Mouse (Mus musculus) stomach, embryonic 15.5 days (tissue): ENCODE measurements at regions not wholly inside any gene's neighbourhood (a gene's known extent, or its start where the extent isn't known, plus 50 kb on each side); places are given as distances from the start of the nearest gene placed in this dataset.

ENCODE experiments used
- ATAC-seq: fragments of 200-750 bp; cut with Nextera tagmentation; 2 replicates; pipeline ENCODE4 v1.8.0; 2017; ENCODE audit warnings: low read depth, moderate number of reproducible peaks, moderate TSS enrichment; ENCODE audit not compliant: insufficient read depth, low FRiP score
- H3K27ac ChIP-seq: fragments of 300-500 bp; sonication (generic); 2 replicates; pipeline ENCODE4 v1.5.1; 2015; ENCODE audit warnings: mild to moderate bottlenecking, inconsistent platforms
- H3K27me3 ChIP-seq: fragments of 300-500 bp; sonication (generic); replicated peaks from 2 replicates; pipeline ENCODE4 v1.6.1; 2015; ENCODE audit warnings: inconsistent platforms
- H3K36me3 ChIP-seq: fragments of 300-500 bp; sonication (generic); 2 replicates; pipeline ENCODE4 v1.6.1; 2015; ENCODE audit warnings: inconsistent platforms
- H3K4me1 ChIP-seq: fragments of 300-500 bp; sonication (generic); 2 replicates; pipeline ENCODE4 v1.6.1; 2015; ENCODE audit warnings: inconsistent platforms
- H3K4me2 ChIP-seq: fragments of 300-500 bp; sonication (generic); 2 replicates; pipeline ENCODE4 v1.6.1; 2015; ENCODE audit warnings: mild to moderate bottlenecking, inconsistent platforms
- H3K4me3 ChIP-seq: fragments of 300-500 bp; sonication (generic); replicated peaks from 2 replicates; pipeline ENCODE4 v1.5.1; 2015; ENCODE audit warnings: inconsistent platforms
- H3K9ac ChIP-seq: fragments of 300-500 bp; sonication (generic); 2 replicates; pipeline ENCODE4 v1.6.1; 2015; ENCODE audit warnings: inconsistent platforms
- H3K9me3 ChIP-seq: fragments of 300-500 bp; sonication (generic); 2 replicates; pipeline ENCODE4 v1.6.1; 2016; ENCODE audit warnings: inconsistent platforms
- WGBS: fragments of 180-500 bp; shearing (Covaris S2); methylation state at CpG from one replicate; pipeline ENCODE4 v1.1.7; 2015; 5-methylcytosine and 5-hydroxymethylcytosine counted together

GRCm38 (mm10) chr2:115090430-115091175, 435.8 kb upstream of the Dph6 start:
- Histone ChIP-seq H3K4me3 (no peak overlapping the region), H3K36me3 (no peaks in the 10 kb centered on the region), H3K27ac (no peak overlapping the region), H3K4me1 (no peaks in the 10 kb centered on the region), H3K9me3 (no peaks in the 10 kb centered on the region), H3K4me2 (0 out of 2 replicates have a peak overlapping the region, but pooled peaks have one; percentile 1), H3K27me3 (no peaks in the 10 kb centered on the region), H3K9ac (no peak overlapping the region)
- no peak for ATAC-seq
- WGBS = 34% methylated on average over 12 of the region's 12 CpGs

- WGBS = 70% methylated on average over 12 of the region's 12 CpGs
- Histone ChIP-seq H3K9ac (no peak overlapping the region), H3K4me3 (no peak overlapping the region), H3K4me1 (no peaks in the 10 kb centered on the region), H3K27me3 (no peaks in the 10 kb centered on the region), H3K27ac (no peak overlapping the region), H3K4me2 (no peak overlapping the region), H3K9me3 (no peaks in the 10 kb centered on the region), H3K36me3 (no peaks in the 10 kb centered on the region)
- ATAC-seq = no peak
Measured at GRCm38 (mm10) chr2:115095351-115095750, 440.6 kb upstream of the Dph6 start.

- no peak overlapping the region for H3K27ac ChIP-seq
- no peaks in the 10 kb centered on the region for H3K36me3 ChIP-seq
- H3K27me3 ChIP-seq = no peaks in the 10 kb centered on the region
- H3K9ac ChIP-seq = no peak overlapping the region
- H3K9me3 ChIP-seq = no peaks in the 10 kb centered on the region
- 56% methylated on average over 3 of the region's 3 CpGs for WGBS
- H3K4me3 ChIP-seq = no peak overlapping the region
- no peak overlapping the region for H3K4me2 ChIP-seq
- no peak for ATAC-seq
- H3K4me1 ChIP-seq = no peaks in the 10 kb centered on the region
Measured at GRCm38 (mm10) chr2:115101501-115101900, 446.7 kb upstream of the Dph6 start.

GRCm38 (mm10) chr2:115119429-115120205, 461.9 kb upstream of the BC052040 start:
- no peak overlapping the region for H3K9ac ChIP-seq
- H3K36me3 ChIP-seq = no peaks in the 10 kb centered on the region
- WGBS = 74% methylated on average over 9 of the region's 9 CpGs
- ATAC-seq = no peak
- H3K4me3 ChIP-seq = no peak overlapping the region
- H3K27me3 ChIP-seq = no peaks in the 10 kb centered on the region
- no peaks in the 10 kb centered on the region for H3K9me3 ChIP-seq
- no peak overlapping the region for H3K27ac ChIP-seq
- no peaks in the 10 kb centered on the region for H3K4me1 ChIP-seq
- H3K4me2 ChIP-seq = no peak overlapping the region

- Histone ChIP-seq H3K36me3 (no peaks in the 10 kb centered on the region), H3K9ac (no peak overlapping the region), H3K27ac (no peak overlapping the region), H3K4me3 (no peak overlapping the region), H3K9me3 (no peaks in the 10 kb centered on the region), H3K4me2 (no peak overlapping the region), H3K27me3 (no peaks in the 10 kb centered on the region), H3K4me1 (no peaks in the 10 kb centered on the region)
- ATAC-seq = no peak
- 69% methylated on average over 3 of the region's 3 CpGs for WGBS
Measured at GRCm38 (mm10) chr2:115120206-115120503, 461.4 kb upstream of the BC052040 start.

GRCm38 (mm10) chr2:115126625-115127369, 454.7 kb upstream of the BC052040 start:
- H3K4me3 ChIP-seq = no peak overlapping the region
- H3K4me1 ChIP-seq = no peaks in the 10 kb centered on the region
- WGBS = 72% methylated on average over 6 of the region's 6 CpGs
- no peak overlapping the region for H3K27ac ChIP-seq
- no peaks in the 10 kb centered on the region for H3K9me3 ChIP-seq
- H3K36me3 ChIP-seq = no peaks in the 10 kb centered on the region
- H3K9ac ChIP-seq = no peak overlapping the region
- ATAC-seq = no peak
- no peak overlapping the region for H3K4me2 ChIP-seq
- H3K27me3 ChIP-seq = no peaks in the 10 kb centered on the region

GRCm38 (mm10) chr2:115131746-115132145, 449.8 kb upstream of the BC052040 start:
- Histone ChIP-seq H3K9ac (no peak overlapping the region), H3K27me3 (no peaks in the 10 kb centered on the region), H3K27ac (no peak overlapping the region), H3K9me3 (no peaks in the 10 kb centered on the region), H3K4me2 (no peak overlapping the region), H3K4me3 (no peak overlapping the region), H3K4me1 (no peaks in the 10 kb centered on the region), H3K36me3 (no peaks in the 10 kb centered on the region)
- WGBS = 69% methylated on average over 2 of the region's 2 CpGs
- no peak for ATAC-seq

GRCm38 (mm10) chr2:115132165-115132592, 449.3 kb upstream of the BC052040 start:
- no peak overlapping the region for H3K4me3 ChIP-seq
- no peaks in the 10 kb centered on the region for H3K9me3 ChIP-seq
- H3K36me3 ChIP-seq = no peaks in the 10 kb centered on the region
- WGBS = 48% methylated on average over 1 of the region's 1 CpGs
- H3K9ac ChIP-seq = no peak overlapping the region
- H3K4me1 ChIP-seq = no peaks in the 10 kb centered on the region
- H3K4me2 ChIP-seq = no peak overlapping the region
- no peak overlapping the region for H3K27ac ChIP-seq
- ATAC-seq = no peak
- no peaks in the 10 kb centered on the region for H3K27me3 ChIP-seq

GRCm38 (mm10) chr2:115141416-115141815, 440.1 kb upstream of the BC052040 start:
- Histone ChIP-seq H3K9me3 (no peaks in the 10 kb centered on the region), H3K27ac (no peak overlapping the region), H3K4me2 (no peak overlapping the region), H3K9ac (no peak overlapping the region), H3K36me3 (no peaks in the 10 kb centered on the region), H3K4me1 (no peaks in the 10 kb centered on the region), H3K4me3 (no peak overlapping the region), H3K27me3 (no peaks in the 10 kb centered on the region)
- ATAC-seq = no peak

- no peak for ATAC-seq
- Histone ChIP-seq H3K9ac (no peak overlapping the region), H3K27ac (no peak overlapping the region), H3K27me3 (no peaks in the 10 kb centered on the region), H3K9me3 (no peaks in the 10 kb centered on the region), H3K4me3 (no peak overlapping the region), H3K4me1 (no peaks in the 10 kb centered on the region), H3K4me2 (no peak overlapping the region), H3K36me3 (no peaks in the 10 kb centered on the region)
- 46% methylated on average over 5 of the region's 5 CpGs for WGBS
Measured at GRCm38 (mm10) chr2:115172111-115172510, 409.4 kb upstream of the BC052040 start.

GRCm38 (mm10) chr2:115177076-115177475, 404.4 kb upstream of the BC052040 start:
- H3K36me3 ChIP-seq = no peaks in the 10 kb centered on the region
- WGBS = 57% methylated on average over 1 of the region's 1 CpGs

GRCm38 (mm10) chr2:115177896-115178295, 403.6 kb upstream of the BC052040 start:
- H3K4me1 ChIP-seq = no peaks in the 10 kb centered on the region
- 58% methylated on average over 1 of the region's 1 CpGs for WGBS
- no peak overlapping the region for H3K4me2 ChIP-seq
- no peak overlapping the region for H3K27ac ChIP-seq
- no peak overlapping the region for H3K9ac ChIP-seq
- H3K9me3 ChIP-seq = no peaks in the 10 kb centered on the region
- no peak overlapping the region for H3K4me3 ChIP-seq
- H3K27me3 ChIP-seq = no peaks in the 10 kb centered on the region
- ATAC-seq = no peak
- no peaks in the 10 kb centered on the region for H3K36me3 ChIP-seq

More at GRCm38 (mm10) chr2:115177076-115177475, 404.4 kb upstream of the BC052040 start:
- Histone ChIP-seq H3K27ac (no peak overlapping the region), H3K9me3 (no peaks in the 10 kb centered on the region), H3K4me1 (no peaks in the 10 kb centered on the region), H3K27me3 (no peaks in the 10 kb centered on the region), H3K9ac (no peak overlapping the region), H3K4me2 (no peak overlapping the region), H3K4me3 (no peak overlapping the region)
- ATAC-seq = no peak
